Mouse (Mus musculus) cerebellum, postnatal 36 days (tissue): ENCODE measurements around the gene Rnf123.

Source experiments
- DNase-seq, 2 experiments: peaks; one replicate each; pipeline ENCODE4 v3.0.0; 2021 to 2022; ENCODE audit warnings: mixed read lengths in 2 of 2

Gene Rnf123

DNA sequence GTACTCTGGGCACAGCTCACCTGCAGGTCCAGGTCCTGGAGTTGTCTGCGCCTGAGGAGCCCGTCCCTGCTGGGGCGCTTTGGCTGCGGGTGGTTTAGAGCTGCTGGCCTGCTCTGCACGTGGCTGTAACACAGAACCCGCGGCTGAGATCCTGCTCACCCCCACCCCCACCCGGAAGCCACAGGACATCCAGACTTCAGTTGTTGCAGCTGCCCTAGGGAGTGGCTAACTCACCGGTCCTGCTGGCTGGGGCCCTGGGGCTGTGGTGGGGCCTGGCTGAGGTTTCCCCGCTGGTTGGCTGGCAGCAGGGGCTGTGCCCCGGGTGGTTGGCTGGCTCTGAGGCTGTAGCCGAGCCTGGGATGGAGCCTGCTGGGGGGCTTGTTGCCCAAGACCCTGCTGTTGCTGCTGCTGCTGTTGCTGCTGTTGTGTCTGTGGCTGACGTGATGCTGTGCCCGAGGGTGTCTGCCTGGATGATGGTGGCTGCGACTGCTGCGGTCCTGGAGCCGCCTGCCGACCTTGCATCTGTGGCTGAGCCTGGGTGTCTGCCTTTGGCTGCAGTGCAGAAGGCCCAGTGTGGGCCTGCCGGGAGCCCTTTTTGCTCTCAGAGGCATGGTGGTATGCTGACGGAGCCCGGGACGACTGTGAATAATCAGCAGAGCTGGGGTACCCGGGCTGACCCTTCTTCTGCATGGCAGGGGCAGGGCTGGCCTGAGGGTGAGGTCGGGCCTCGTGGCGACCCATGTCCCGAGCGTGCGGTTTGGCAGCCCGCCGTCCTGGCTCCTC lies 21.8 kb upstream of the Rnf123 start:
- peak; percentile 63 to 64 for DNase-seq

- peak; percentile 60 to 62 for DNase-seq
Measured at GRCm38 (mm10) chr9:108099619-108100018, 16.5 kb upstream of the Rnf123 start.

GRCm38 (mm10) chr9:108095949-108096712 lies 13.0 kb upstream of the Rnf123 start:
- no peak for DNase-seq

GRCm38 (mm10) chr9:108095518-108095917 lies 12.4 kb upstream of the Rnf123 start:
- DNase-seq = peak; percentile 76

DNA sequence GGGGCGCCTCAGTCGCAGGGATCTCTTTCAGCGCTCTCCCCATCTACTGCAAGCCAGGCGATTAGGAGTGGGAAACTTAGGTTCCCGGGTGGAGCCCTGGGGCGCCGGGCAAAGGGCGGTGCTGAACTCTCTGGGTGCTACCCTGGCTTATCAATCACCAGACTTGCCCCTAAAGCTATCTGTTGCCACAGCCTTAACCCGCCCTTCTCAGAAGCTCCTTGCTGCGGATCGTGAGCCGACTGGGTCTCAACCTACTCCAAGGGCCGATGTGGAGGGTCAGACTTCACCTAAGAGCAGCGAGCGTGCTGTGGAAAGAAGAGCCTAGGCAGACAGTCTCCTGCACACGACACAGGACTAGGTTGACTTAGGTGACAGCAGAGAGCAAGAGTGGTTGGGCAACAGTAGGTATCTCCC lies 11.9 kb upstream of the Rnf123 start:
- DNase-seq = peak in 1 of 2 experiments; percentile 42

DNA sequence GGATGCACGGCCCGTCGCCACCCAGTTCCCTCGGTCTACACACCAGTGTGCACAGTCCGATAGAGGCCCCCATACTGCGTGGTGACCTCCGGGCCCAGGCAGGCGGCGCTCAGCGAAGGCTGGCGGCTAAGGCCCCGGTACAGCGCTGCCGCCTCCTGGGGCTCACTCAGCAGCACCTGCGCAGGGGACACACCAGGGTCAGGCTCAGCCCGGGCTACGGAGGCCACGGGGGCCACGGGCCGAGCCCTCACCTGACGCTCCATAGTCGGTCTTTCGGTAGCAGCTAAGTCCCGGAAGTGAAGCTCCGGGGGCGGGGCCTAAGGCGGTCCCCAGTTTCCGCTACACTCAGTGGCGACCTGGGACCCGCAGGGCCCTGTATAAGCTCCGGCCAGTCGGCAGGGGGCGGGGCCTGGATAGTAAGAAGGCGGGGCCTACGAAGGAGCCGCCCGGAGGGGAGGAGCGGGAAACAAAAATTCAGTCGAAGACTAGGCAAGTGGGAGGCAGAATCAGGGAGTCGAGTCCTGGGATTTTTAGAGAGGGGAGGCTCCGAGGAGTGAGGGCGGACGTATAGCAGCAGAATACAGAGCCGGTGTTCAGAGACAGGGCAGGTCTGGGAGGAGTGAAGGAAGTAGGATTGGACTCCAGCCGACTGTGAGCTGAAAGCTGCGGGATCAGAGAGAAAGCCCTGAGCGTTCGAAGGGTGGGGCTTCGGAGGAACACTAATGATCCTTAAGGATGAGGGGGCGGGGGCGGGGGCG lies 11.2 kb upstream of the Rnf123 start, which contains the start of gene Apeh:
Apeh (minus strand) TSS at position 423 of the 758 bp plus-strand sequence.
- peak; percentile 92 to 94 for DNase-seq

- DNase-seq = no peak
Measured at GRCm38 (mm10) chr9:108093586-108093985, 10.4 kb upstream of the Rnf123 start.

- no peak for DNase-seq
Measured at GRCm38 (mm10) chr9:108090611-108091120, 7.5 kb upstream of the Rnf123 start.

GRCm38 (mm10) chr9:108085261-108085660 lies 2.1 kb upstream of the Rnf123 start:
- DNase-seq = no peak

DNA sequence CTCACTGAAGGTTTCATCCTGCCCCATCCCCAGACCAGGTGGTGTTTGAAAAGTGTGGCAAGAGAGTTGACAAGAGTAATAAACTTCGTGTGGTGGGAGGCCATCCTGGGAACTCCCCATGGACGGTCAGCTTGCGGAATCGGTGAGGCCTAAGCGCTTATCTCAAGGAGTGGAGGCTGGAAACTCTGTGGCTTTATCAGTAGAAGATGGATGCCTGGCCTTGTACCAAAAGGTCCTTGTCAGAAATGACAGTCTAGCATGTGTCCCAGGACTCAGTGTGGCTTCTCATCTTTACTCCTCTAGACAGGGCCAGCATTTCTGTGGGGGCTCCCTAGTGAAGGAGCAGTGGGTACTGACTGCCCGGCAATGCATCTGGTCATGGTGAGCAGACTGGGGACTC lies 415 bp upstream of the Rnf123 start:
- no peak for DNase-seq

GRCm38 (mm10) chr9:108082549-108082948 lies 597 bp downstream of the Rnf123 start:
- peak in 1 of 2 experiments; percentile 44 for DNase-seq

- no peak for DNase-seq
Measured at GRCm38 (mm10) chr9:108080168-108080567, 3.0 kb downstream of the Rnf123 start, which contains the start of gene Mst1. Gene Mst1 (plus strand): TSS chr9:108080436.

- DNase-seq = peak; percentile 79 to 85
Measured at GRCm38 (mm10) chr9:108073141-108073930, 9.8 kb downstream of the Rnf123 start.

- DNase-seq = peak; percentile 65 to 69
Measured at GRCm38 (mm10) chr9:108072481-108072924, 10.6 kb downstream of the Rnf123 start.

GRCm38 (mm10) chr9:108071801-108072200 lies 11.3 kb downstream of the Rnf123 start:
- no peak for DNase-seq

- no peak for DNase-seq
Measured at GRCm38 (mm10) chr9:108069529-108069928, 13.6 kb downstream of the Rnf123 start.

DNA sequence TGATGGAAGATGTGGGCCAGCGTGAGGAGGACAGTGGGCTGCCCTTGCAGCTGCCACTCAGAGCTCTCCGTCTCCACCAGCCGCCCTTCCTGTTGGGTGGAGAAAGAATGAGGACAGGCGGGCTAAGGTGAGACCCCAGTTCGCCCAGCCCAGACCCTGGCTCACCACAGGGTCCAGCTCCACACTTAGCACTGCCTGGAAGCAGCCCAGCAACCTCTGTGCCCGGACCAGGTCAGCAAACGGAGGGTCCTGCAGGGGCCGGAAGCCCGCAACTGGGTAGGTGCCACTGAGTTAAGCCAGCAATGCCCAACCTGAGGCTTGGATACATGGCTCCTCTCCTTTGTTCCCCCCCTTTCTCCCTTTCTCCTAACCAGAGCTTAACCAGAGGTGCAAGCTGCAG lies 14.1 kb downstream of the Rnf123 start:
- no peak for DNase-seq

- DNase-seq = peak; percentile 88 to 97
Measured at GRCm38 (mm10) chr9:108067900-108068299, 15.2 kb downstream of the Rnf123 start.

- DNase-seq = no peak
Measured at GRCm38 (mm10) chr9:108067199-108067598, 15.9 kb downstream of the Rnf123 start.

- peak; percentile 75 to 86 for DNase-seq
Measured at GRCm38 (mm10) chr9:108065491-108066011, 17.6 kb downstream of the Rnf123 start.

- no peak for DNase-seq
Measured at GRCm38 (mm10) chr9:108063361-108063760, 19.8 kb downstream of the Rnf123 start.

DNA sequence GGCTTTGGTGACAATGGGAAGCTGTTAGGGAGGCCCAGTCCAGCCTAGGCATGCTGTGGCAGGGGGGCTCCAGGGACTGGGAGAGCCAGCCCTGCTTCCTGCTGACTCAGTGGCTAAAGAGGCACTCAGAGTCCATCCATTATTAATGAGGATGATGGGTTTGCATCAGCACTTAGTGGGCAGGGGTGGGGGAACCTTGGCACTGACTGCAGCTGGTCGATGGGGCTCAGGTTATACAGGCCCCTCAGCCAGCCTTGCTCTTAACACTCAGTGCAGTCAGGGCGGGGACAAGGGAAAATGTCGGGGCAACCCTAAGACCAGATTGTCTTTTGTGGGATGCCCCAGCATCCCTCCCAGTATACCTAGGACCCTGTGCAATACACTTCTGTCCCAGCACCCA lies 21.0 kb downstream of the Rnf123 start:
- DNase-seq = no peak
